Mouse (Mus musculus) liver, adult 2 months (tissue): ENCODE results near the gene H2-T23.

Experiments
- CTCF ChIP-seq: fragments of 200-500 bp; IDR thresholded peaks from 2 replicates; pipeline ENCODE4 v1.5.1; 2011; ENCODE audit warnings: low read depth, low read length, control low read depth
- POLR2A ChIP-seq: fragments of 200-500 bp; IDR thresholded peaks from 2 replicates; pipeline ENCODE4 v1.6.1; 2011; ENCODE audit warnings: low read length, control low read depth; ENCODE audit not compliant: insufficient read depth; ENCODE audit errors: extremely low read depth

GRCm38 (mm10) chr17:36022922-36023321, 9.7 kb downstream of the H2-T23 start:
- TF ChIP-seq CTCF, result no peak
- no peak for TF ChIP-seq POLR2A
